Mouse (Mus musculus) bone marrow, adult 2 months (tissue): Measurements from ENCODE around the gene Gm42417. TPM values are rescaled to one million over a fixed set of nuclear protein-coding genes. Genes with fewer than 3 reads are reported as not detected.

Experiments
- H3K27ac ChIP-seq: fragments of 200-500 bp; 2 replicates; pipeline ENCODE4 v1.5.1; 2012; ENCODE audit warnings: low read depth, mild to moderate bottlenecking, control low read depth, inconsistent platforms, low read length; ENCODE audit not compliant: control insufficient read depth, poor library complexity, insufficient read depth
- H3K4me1 ChIP-seq: fragments of 200-500 bp; 2 replicates; pipeline ENCODE4 v1.6.1; 2011; ENCODE audit warnings: low read length; ENCODE audit not compliant: control insufficient read depth, insufficient read depth
- H3K4me3 ChIP-seq: fragments of 200-500 bp; replicated peaks from 2 replicates; pipeline ENCODE3; 2011; ENCODE audit warnings: mild to moderate bottlenecking, low read depth, low read length, control low read depth; ENCODE audit not compliant: control insufficient read depth
- CTCF ChIP-seq: fragments of 200-500 bp; IDR thresholded peaks from 2 replicates; pipeline ENCODE4 v1.5.1; 2011; ENCODE audit warnings: low read length, control low read depth; ENCODE audit not compliant: control insufficient read depth, insufficient read depth
- POLR2A ChIP-seq: fragments of 200-500 bp; IDR thresholded peaks from 2 replicates; pipeline ENCODE4 v1.6.1; 2011; ENCODE audit warnings: low read depth, mild to moderate bottlenecking, control low read depth, low read length, borderline replicate concordance; ENCODE audit not compliant: control insufficient read depth
- WGBS: fragments of 180-500 bp; shearing (Covaris S2); methylation state at CpG from one replicate; pipeline ENCODE4 v1.1.7; 2018; 5-methylcytosine and 5-hydroxymethylcytosine counted together
- polyA plus RNA-seq: library from polyadenylated mRNA; stranded (reverse); fragments of >200 nt; gene quantifications from 2 replicates; pipeline ENCODE4 v1.2.4, GENCODE M21; 2011; ENCODE audit warnings: low replicate concordance; ENCODE audit not compliant: missing spikeins, insufficient read depth, insufficient read length

The Gm42417 gene
- polyA plus RNA-seq, 1 experiment, result not detected

DNA sequence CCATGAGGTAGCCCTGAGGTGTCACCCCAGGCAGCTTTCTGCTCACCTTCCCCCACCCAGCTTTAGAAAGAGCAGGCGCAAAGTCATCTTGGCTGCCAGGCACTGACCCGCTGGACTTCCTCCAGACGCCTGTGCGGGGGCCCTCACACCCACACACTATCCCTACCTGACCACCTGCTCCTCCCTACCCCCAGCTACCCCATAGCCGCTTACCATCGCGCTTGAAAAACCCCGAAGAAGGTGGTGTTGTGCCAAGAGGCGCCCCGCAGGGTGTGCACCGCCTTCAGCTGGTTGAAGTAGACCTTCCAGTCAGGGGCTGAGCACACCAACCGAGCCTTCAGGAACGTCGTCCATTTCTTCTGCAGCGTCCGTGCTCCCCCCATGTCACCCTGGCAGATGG lies 13.3 kb upstream of the Gm42417 start:
- Histone ChIP-seq H3K27ac (no peak overlapping the region), H3K4me1 (no peaks in the 10 kb centered on the region), H3K4me3 (no peak overlapping the region)
- 76% methylated on average over 16 of the region's 16 CpGs for WGBS
- no peak for TF ChIP-seq POLR2A
- no peak for TF ChIP-seq CTCF

DNA sequence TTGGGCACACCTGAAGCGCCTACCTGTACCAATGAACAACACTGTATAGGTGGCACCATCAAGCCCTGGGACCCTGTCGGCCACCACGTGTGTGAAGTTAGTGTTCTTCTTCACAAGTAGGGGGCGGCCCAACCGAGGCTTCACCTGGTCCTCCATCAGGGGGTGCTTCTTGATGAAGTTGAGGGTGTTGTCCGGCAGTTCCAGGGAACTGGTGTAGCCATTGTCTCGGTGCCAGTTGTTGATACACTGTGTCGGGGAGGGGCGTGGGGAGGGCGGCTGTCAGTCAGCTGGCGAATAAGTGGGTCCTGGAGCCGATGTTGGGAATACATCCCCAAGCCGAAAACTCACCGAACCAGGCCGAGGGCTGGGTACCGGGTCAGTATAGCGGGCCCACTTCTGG lies 12.7 kb upstream of the Gm42417 start:
- TF ChIP-seq POLR2A (no peak), CTCF (no peak)
- H3K4me1 ChIP-seq, result no peaks in the 10 kb centered on the region
- H3K27ac ChIP-seq, result no peak overlapping the region
- H3K4me3 ChIP-seq, result no peak overlapping the region
- WGBS, result 85% methylated on average over 17 of the region's 17 CpGs

DNA sequence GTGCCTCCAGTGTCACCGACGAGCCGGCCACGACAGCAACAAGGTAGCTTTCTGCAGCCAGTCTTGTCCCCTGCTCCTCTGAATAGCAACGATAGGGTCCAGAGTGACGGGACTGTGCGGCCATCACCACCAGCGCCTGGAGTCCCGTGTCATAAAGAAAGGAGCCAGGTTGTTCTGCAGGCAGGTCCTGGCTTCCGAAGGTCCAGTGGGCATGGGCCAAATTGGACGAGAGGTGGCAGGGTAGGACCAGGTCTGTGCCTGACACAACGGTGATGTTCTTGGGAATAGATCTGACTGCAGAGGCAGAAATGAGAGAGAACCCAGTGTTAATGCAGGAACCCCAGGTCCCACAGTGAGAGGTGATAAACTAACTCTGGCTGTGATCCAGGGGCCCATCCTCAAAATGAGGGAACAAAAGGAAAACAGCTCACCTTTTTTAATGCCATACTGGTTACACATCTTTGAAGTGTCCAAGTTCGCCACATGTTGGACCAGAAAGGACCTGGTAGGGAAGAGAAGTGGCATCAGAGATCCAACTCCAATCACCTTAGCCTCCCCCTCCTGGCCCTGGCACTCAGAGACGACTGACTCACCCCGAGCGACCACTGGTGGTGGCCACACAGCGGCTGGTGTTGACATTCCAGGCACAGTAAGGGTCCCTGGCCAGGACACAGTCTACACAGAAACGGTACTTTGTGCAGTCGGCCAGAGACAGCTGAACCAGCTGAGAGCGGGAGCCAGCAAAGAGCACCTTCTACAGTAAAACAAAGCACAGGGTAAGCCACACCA lies 11.0 kb upstream of the Gm42417 start:
- 87% methylated on average over 20 of the region's 20 CpGs for WGBS
- Histone ChIP-seq H3K27ac (no peak overlapping the region), H3K4me1 (no peaks in the 10 kb centered on the region; the same call in 1 of the 2 replicates), H3K4me3 (no peak overlapping the region)
- no peak for TF ChIP-seq CTCF
- no peak for TF ChIP-seq POLR2A

DNA sequence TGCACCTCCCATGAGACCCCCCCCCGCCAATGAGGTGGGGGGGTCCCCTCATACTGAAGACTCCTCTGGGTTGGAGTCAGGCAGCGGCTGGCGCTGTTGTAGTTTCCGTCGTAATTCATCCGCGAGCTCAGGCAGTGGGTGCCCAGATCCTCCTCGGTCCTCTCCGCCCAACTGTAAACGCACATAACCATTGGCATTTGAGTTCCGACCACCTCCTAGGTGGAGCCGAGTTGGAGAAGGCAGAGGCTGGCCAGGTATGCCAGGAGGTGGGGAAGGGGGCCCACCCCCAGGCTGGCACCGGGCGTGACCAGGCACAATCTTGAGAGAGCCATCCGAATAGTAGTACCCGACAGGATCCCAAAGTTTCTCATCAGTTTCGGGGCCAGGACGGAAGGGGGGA lies 10.3 kb upstream of the Gm42417 start:
- WGBS, result 91% methylated on average over 18 of the region's 18 CpGs
- no peak for TF ChIP-seq POLR2A
- TF ChIP-seq CTCF, result no peak
- H3K4me1 ChIP-seq, result no peaks in the 10 kb centered on the region; the same call in 1 of the 2 replicates
- H3K4me3 ChIP-seq, result no peak overlapping the region
- H3K27ac ChIP-seq, result no peak overlapping the region

DNA sequence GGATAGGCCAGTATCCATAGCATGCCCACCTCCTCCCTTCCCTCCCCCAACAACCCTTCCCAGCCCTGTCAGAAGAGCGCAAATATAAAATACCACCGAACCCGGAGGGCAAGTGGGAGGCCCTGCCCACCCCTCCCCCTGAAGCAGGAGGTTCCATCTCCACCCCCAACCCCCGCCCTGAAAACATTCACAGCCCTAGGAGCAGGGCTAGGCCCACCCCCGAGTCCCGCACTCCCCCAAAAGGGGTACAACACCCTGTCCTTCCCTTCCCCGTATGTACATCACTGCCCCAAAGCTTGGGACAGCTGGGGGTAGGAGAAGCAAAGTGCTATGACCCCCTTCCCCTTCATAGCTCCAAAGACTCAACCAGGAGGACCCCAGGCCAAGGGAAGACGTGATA lies 9.5 kb upstream of the Gm42417 start:
- Histone ChIP-seq H3K4me3 (no peak overlapping the region), H3K27ac (no peak overlapping the region), H3K4me1 (no peaks in the 10 kb centered on the region; the same call in 1 of the 2 replicates)
- WGBS, result 78% methylated on average over 8 of the region's 8 CpGs
- no peak for TF ChIP-seq POLR2A

DNA sequence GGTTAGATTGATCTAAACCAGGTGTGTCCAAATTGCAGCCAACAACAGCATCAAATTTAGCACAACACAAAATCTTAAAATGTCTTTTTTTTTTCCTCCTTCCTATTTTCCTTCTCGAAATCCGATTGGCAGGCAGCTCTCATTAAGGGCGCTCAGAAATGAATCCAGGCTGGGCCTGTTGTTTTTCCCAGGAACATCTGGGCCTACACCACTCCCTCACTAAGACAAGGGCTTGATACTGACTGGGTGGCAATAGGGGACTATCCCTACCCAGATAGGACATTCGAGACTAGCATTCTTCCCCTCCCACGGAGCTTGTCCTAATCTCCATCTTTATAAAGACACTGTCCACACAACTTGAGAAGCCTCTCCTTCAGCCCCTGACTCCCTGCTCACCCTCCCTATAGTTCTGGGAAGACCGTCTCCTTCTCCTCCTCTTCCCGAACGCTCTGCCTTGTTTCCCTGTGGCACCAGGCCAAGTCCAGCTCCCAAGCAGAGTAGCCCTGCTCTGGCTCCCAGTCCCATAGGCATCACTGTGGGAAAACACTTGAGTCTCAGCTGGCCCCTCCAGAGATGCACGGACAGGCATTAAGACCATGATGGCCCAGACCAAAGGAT lies 8.9 kb upstream of the Gm42417 start:
- 78% methylated on average over 9 of the region's 9 CpGs for WGBS
- Histone ChIP-seq H3K27ac (no peak overlapping the region), H3K4me3 (no peak overlapping the region), H3K4me1 (no peaks in the 10 kb centered on the region; the same call in 1 of the 2 replicates)
- TF ChIP-seq POLR2A, result no peak
- no peak for TF ChIP-seq CTCF

DNA sequence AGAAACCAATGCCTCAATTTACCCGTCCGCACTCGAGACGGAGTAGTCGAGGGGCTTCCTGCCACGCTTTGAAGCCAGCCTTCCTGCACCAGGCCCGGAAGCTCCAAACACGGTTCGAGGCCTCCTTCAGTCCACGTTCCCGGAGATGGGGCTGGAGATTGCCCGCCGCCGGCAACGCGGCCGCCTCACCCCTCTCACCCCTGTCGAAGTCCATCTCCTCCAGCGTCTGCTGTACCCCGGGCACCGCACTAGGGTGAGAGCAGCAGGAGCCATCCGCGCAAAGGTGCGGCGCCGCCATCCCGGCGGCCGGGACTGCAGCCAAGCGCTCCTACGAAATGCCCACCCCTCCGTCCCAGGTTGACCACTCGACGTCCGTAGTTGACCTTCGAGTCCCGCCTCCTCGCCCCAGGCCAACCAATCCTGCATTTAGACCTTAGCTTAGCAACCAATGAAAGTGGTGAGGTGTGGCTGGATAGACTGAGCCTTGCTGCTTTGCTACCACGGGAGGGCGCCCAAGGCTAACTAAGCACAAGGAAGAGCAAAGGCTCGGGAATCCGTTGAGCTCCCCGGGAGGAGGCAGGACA lies 7.8 kb upstream of the Gm42417 start, which contains the start of gene Ankrd39:
Gene Ankrd39, minus strand, starts transcription at position 558 of the 584 bp plus-strand sequence.
- TF ChIP-seq CTCF (peak; percentile 99), POLR2A (peak; percentile 77; the same call in 1 of the 2 replicates)
- Histone ChIP-seq H3K4me3 (peak within 1 kb of the TSS; percentile 88), H3K27ac (peak within 1 kb of the TSS; percentile 12; the same call in 1 of the 2 replicates), H3K4me1 (no peaks in the 10 kb centered on the region; the same call in 1 of the 2 replicates)
- under 1% methylated on average over 43 of the region's 43 CpGs for WGBS
